In the genomic region with DNA sequence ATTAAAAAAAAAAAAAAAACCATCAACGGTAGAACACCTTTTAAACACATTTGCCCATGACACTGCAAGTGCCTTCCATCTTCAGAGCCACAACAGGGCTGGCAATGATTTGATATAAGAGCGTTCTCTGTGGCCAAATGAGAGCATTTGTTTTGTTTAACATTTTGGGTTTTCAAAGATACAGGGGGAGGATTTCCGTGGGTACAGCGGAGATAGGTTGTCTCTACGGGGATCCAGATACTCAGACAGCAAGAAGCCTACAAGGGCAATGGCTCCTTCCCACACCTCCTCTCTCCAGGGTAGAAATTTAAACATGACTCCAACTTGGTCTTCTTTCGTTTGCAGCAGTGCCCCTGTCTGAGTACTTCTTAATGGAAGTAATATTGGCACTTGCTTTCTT, we compare ENCODE assay signal across 17 mouse cellular contexts. TPM values are rescaled to one million over a fixed set of nuclear protein-coding genes. Genes with fewer than 3 reads are reported as not detected.
DNase-seq lines count a peak whose midpoint lies in the region; ATAC-seq and TF ChIP-seq lines count a peak whose summit lies in the region.
"Had no signal": no experiment of that assay in that cellular context is flagged by ENCODE, and none has a peak within 500 bp of the region (broad histone marks: within the 10 kb centered on the region; RNA-seq: fewer than 3 reads in every experiment).

No protein-coding gene starts in this region.

- no peak for ATAC-seq in forebrain, embryonic 13.5 days
- ATAC-seq in neural tube, embryonic 12.5 days (ENCODE audit: low FRiP score, low read depth), result no peak
- ATAC-seq in embryonic facial prominence, embryonic 15.5 days (ENCODE audit: insufficient number of reproducible peaks, low FRiP score, low TSS enrichment, low read depth), result no peak
- ATAC-seq in midbrain, postnatal 0 days (ENCODE audit: low FRiP score), result no peak
- ATAC-seq: liver, embryonic 12.5 days had no signal

- TF ChIP-seq CTCF in midbrain, postnatal 0 days (IDR thresholded peaks at IDR 0.05), result no peak

- no peaks in the 10 kb centered on the region for H3K9me3 ChIP-seq in forebrain, embryonic 13.5 days (replicated peaks)
- H3K9me3 ChIP-seq in forebrain, embryonic 10.5 days, result no peaks in the 10 kb centered on the region
- no peaks in the 10 kb centered on the region for H3K9me3 ChIP-seq in neural tube, embryonic 12.5 days
- H3K9me3 ChIP-seq in embryonic facial prominence, embryonic 15.5 days (replicated peaks), result no peaks in the 10 kb centered on the region
- no peaks in the 10 kb centered on the region for H3K9me3 ChIP-seq in midbrain, postnatal 0 days (ENCODE audit: low read length)
- H3K9me3 ChIP-seq: heart, embryonic 13.5 days; limb, embryonic 10.5 days; liver, embryonic 12.5 days; lung, embryonic 15.5 days had no signal

- peak overlapping the region; percentile 99 for H3K4me3 ChIP-seq in forebrain, embryonic 13.5 days
- no peak overlapping the region for H3K4me3 ChIP-seq in forebrain, embryonic 10.5 days
- no peak overlapping the region for H3K4me3 ChIP-seq in neural tube, embryonic 12.5 days
- no peak overlapping the region for H3K4me3 ChIP-seq in embryonic facial prominence, embryonic 15.5 days (replicated peaks)
- no peak overlapping the region for H3K4me3 ChIP-seq in midbrain, postnatal 0 days (ENCODE audit: low read depth, low read length)
- H3K4me3 ChIP-seq: heart, embryonic 13.5 days; limb, embryonic 10.5 days; liver, embryonic 12.5 days; lung, embryonic 15.5 days had no signal

- H3K27me3 ChIP-seq in forebrain, embryonic 13.5 days, result no peaks in the 10 kb centered on the region
- H3K27me3 ChIP-seq in forebrain, embryonic 10.5 days (ENCODE audit: poor library complexity, severe bottlenecking), result peaks cover 71% of the 10 kb centered on the region
- peaks cover 7% of the 10 kb centered on the region for H3K27me3 ChIP-seq in neural tube, embryonic 12.5 days (replicated peaks)
- H3K27me3 ChIP-seq in embryonic facial prominence, embryonic 15.5 days, result no peaks in the 10 kb centered on the region
- H3K27me3 ChIP-seq in midbrain, postnatal 0 days (ENCODE audit: insufficient read depth, low read length), result 0 out of 2 replicates have a peak, but pooled peaks cover 3% of the 10 kb centered on the region

- WGBS in forebrain, embryonic 13.5 days, result 64% methylated on average over 6 of the region's 6 CpGs
- WGBS in forebrain, embryonic 10.5 days, result 82% methylated on average over 6 of the region's 6 CpGs
- 74% methylated on average over 6 of the region's 6 CpGs for WGBS in neural tube, embryonic 12.5 days
- WGBS in embryonic facial prominence, embryonic 15.5 days, result 43% methylated on average over 6 of the region's 6 CpGs
- WGBS in midbrain, postnatal 0 days, result 69% methylated on average over 6 of the region's 6 CpGs

- H3K4me2 ChIP-seq in forebrain, embryonic 13.5 days, result peak overlapping the region; percentile 79
- 0 out of 2 replicates have a peak overlapping the region, but pooled peaks have one; percentile 12 for H3K4me2 ChIP-seq in neural tube, embryonic 12.5 days (replicated peaks)
- peak overlapping the region; percentile 92; the same call in 1 of the 2 replicates for H3K4me2 ChIP-seq in embryonic facial prominence, embryonic 15.5 days (replicated peaks)
- H3K4me2 ChIP-seq in midbrain, postnatal 0 days (ENCODE audit: low read depth, low read length, poor library complexity, severe bottlenecking), result peak overlapping the region; percentile 95; the same call in 1 of the 2 replicates
- H3K4me2 ChIP-seq: heart, embryonic 13.5 days; liver, embryonic 12.5 days; lung, embryonic 15.5 days had no signal

- peaks cover 98% of the 10 kb centered on the region for H3K4me1 ChIP-seq in forebrain, embryonic 13.5 days
- H3K4me1 ChIP-seq in forebrain, embryonic 10.5 days, result peaks cover 84% of the 10 kb centered on the region
- H3K4me1 ChIP-seq in neural tube, embryonic 12.5 days, result peaks cover 72% of the 10 kb centered on the region
- peaks cover 88% of the 10 kb centered on the region for H3K4me1 ChIP-seq in embryonic facial prominence, embryonic 15.5 days
- peaks cover 6% of the 10 kb centered on the region; the same call in 1 of the 2 replicates for H3K4me1 ChIP-seq in midbrain, postnatal 0 days (ENCODE audit: insufficient read depth, low read length)
- H3K4me1 ChIP-seq: liver, embryonic 12.5 days; lung, embryonic 15.5 days had no signal

- DNase-seq in forebrain, embryonic 10.5 days (ENCODE audit: extremely low spot score, low spot score), result no peak
- no peak for DNase-seq in neural tube, embryonic 10.5 days (ENCODE audit: extremely low spot score, low spot score)
- no peak for DNase-seq in midbrain, postnatal 0 days (ENCODE audit: low spot score)
- no peak for DNase-seq in heart, adult 8-10 months (ENCODE audit: low spot score)
- no peak for DNase-seq in right cerebral cortex, postnatal 4 days
- DNase-seq: adrenal gland, adult 2 months; cerebellum, adult 2 months; heart, postnatal 4 days; kidney, adult 8-10 months; kidney, postnatal 36 days had no signal

- peak overlapping the region; percentile 59 for H3K27ac ChIP-seq in forebrain, embryonic 13.5 days
- no peak overlapping the region for H3K27ac ChIP-seq in forebrain, embryonic 10.5 days
- H3K27ac ChIP-seq in neural tube, embryonic 12.5 days, result no peak overlapping the region
- H3K27ac ChIP-seq in embryonic facial prominence, embryonic 15.5 days (replicated peaks), result no peak overlapping the region
- no peak overlapping the region for H3K27ac ChIP-seq in midbrain, postnatal 0 days (ENCODE audit: low read depth, low read length)
- H3K27ac ChIP-seq: heart, embryonic 13.5 days; limb, embryonic 10.5 days; liver, embryonic 12.5 days; lung, embryonic 15.5 days had no signal

- peak overlapping the region; percentile 100 for H3K9ac ChIP-seq in forebrain, embryonic 13.5 days
- no peak overlapping the region for H3K9ac ChIP-seq in neural tube, embryonic 12.5 days
- no peak overlapping the region for H3K9ac ChIP-seq in embryonic facial prominence, embryonic 15.5 days
- H3K9ac ChIP-seq in midbrain, postnatal 0 days (replicated peaks; ENCODE audit: low read length, poor library complexity, severe bottlenecking), result no peak overlapping the region
- H3K9ac ChIP-seq: heart, embryonic 13.5 days; liver, embryonic 12.5 days; lung, embryonic 15.5 days had no signal

- H3K36me3 ChIP-seq in forebrain, embryonic 13.5 days (ENCODE audit: poor library complexity, severe bottlenecking), result no peaks in the 10 kb centered on the region
- no peaks in the 10 kb centered on the region for H3K36me3 ChIP-seq in forebrain, embryonic 10.5 days (replicated peaks)
- no peaks in the 10 kb centered on the region for H3K36me3 ChIP-seq in neural tube, embryonic 12.5 days
- H3K36me3 ChIP-seq in embryonic facial prominence, embryonic 15.5 days, result no peaks in the 10 kb centered on the region
- no peaks in the 10 kb centered on the region for H3K36me3 ChIP-seq in midbrain, postnatal 0 days (ENCODE audit: insufficient read depth, low read length)
- H3K36me3 ChIP-seq: heart, embryonic 13.5 days; limb, embryonic 10.5 days; liver, embryonic 12.5 days; lung, embryonic 15.5 days had no signal

RNA-seq across cellular contexts. Expression of gene Bcl11b, which starts 7.2 kb away (rescaled TPM):
- polyA plus RNA-seq in forebrain, embryonic 13.5 days (2015; fragmentation: Nextera tagmentation; extraction: Ambion mirVana), result 53.5 and 61.1 TPM in 2 replicates
- 3.4 and 5.5 TPM in 2 replicates for polyA plus RNA-seq in forebrain, embryonic 10.5 days (2016; fragmentation: Nextera tagmentation; extraction: Ambion mirVana)
- 25.9 and 27.1 TPM in 2 replicates for polyA plus RNA-seq in neural tube, embryonic 12.5 days (2016; fragmentation: Nextera tagmentation; extraction: Ambion mirVana)
- 27.0 and 28.8 TPM in 2 replicates for polyA plus RNA-seq in embryonic facial prominence, embryonic 15.5 days (2015; fragmentation: Nextera tagmentation; extraction: Ambion mirVana)
- total RNA-seq in midbrain, postnatal 0 days (2014; rRNA removed), result 55.2 and 56.8 TPM in 2 replicates
- 18.9 and 19.0 TPM in 2 replicates for polyA plus RNA-seq in midbrain, postnatal 0 days (2015; fragmentation: Nextera tagmentation; extraction: Ambion mirVana)
- total RNA-seq in heart, adult 8-10 months (2022), result 1 to 10 TPM in 2 of 4 experiments, under 1 TPM in 2; 0.75 to 1.8 (median 0.99) TPM

Comparison
In these comparisons a context has a peak if more than half of its experiments do, and no peak if none do; other contexts are left out.
1. H3K4me2 ChIP-seq: peak in every context shown above with its lines; median percentile 95 in midbrain, postnatal 0 days; 92 in embryonic facial prominence, embryonic 15.5 days; 79 in forebrain, embryonic 13.5 days; 12 in neural tube, embryonic 12.5 days.